Mouse (Mus musculus): Measurements from ENCODE around the gene Bud23.

DNA sequence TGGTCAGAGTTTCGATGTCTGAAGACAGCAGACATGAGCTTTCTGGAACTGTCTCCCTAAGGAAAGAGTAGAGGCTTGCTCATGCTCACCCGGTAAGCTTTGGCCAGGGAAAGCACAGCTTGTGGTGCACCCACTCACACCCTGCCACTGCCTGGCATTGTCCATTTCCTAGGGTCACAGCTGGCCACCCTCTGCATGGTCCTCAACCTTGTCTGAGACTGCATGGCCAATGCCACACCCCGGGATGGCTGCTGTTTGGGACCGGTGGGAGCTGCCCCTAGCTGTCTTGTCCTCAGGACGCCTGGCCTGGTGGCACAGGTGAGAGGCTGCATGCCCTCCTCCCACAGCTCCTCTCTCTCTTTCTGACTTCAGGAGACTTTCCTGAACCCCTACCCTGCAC, 16.2 kb downstream of the Bud23 start:
- TF ChIP-seq POLR2A (IDR thresholded peaks at IDR 0.05; ENCODE audit: insufficient read depth, low read length), result no peak
- TF ChIP-seq CTCF (IDR thresholded peaks at IDR 0.05; ENCODE audit: low read depth, low read length), result no peak
